Mouse (Mus musculus): ENCODE results near the gene Slc16a14. TPM values are rescaled to one million over a fixed set of nuclear protein-coding genes. Genes with fewer than 3 reads are reported as not detected.

Slc16a14 gene
- polyA plus RNA-seq, 1 experiment from 2014 or later: 0.31 TPM

DNA sequence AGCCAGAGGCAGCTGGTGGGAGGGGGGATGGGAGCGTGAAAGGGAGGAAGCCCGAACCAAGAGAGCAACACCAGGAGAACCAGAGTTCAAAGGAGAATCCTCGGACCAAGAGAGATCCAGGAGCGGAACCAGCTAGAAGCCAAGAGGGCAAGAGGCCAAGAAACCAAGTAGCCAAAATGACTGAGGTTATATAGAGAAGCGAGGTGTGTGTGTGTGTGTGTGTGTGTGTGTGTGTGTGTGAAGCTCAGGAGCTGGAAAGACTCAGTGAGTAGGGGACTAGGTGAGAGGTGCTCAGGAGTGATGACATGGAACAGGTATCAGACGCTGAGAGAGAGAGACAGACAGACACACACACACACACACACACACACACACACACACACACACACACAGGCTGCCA is 63.8 kb downstream of the Slc16a14 start:
- H3K36me3 ChIP-seq (replicated peaks; ENCODE audit: control insufficient read depth, insufficient read depth, low read depth, low read length): no peaks in the 10 kb centered on the region
- H3K27me3 ChIP-seq (ENCODE audit: control insufficient read depth, insufficient read depth, low read length): no peaks in the 10 kb centered on the region
- H3K4me2 ChIP-seq (ENCODE audit: low read depth, low read length): no peak overlapping the region
- no peak overlapping the region for H3K9ac ChIP-seq (replicated peaks; ENCODE audit: low read length)
- no peak for DNase-seq (ENCODE audit: low spot score)
- no peaks in the 10 kb centered on the region for H3K4me1 ChIP-seq (ENCODE audit: control insufficient read depth, insufficient read depth, low read length)
- 45% methylated on average over 6 of the region's 6 CpGs for WGBS
- no peak overlapping the region for H3K4me3 ChIP-seq (ENCODE audit: low read depth, low read length)
- H3K9me3 ChIP-seq (replicated peaks; ENCODE audit: control insufficient read depth, low read length): no peaks in the 10 kb centered on the region
- ATAC-seq (replicated peaks; ENCODE audit: insufficient number of reproducible peaks, low FRiP score, low TSS enrichment, low read depth): no peak
- no peak overlapping the region for H3K27ac ChIP-seq (replicated peaks; ENCODE audit: low read depth, low read length)

DNA sequence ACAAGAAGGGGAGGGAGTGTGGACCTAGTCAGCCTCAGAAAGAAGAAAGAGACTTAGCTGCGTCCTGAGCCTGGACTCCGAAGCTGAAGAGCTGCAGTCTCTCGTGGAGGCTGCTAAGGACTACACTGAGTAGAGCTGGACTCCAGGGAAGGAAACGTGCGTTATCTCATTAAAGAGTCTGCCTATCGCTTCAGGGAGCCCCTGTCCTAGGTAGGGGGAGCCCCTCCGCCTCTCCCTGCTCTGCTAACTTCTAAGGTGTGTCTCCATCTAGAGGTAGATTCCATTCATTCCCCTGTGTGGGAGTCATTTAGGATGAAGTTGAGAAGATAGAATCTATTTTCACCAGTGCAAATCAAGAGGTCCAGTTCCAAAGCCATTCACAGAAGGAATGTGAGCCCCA is 65.4 kb downstream of the Slc16a14 start:
- Histone ChIP-seq H3K4me3 (ENCODE audit: low read depth, low read length) (no peak overlapping the region), H3K9ac (replicated peaks; ENCODE audit: low read length) (no peak overlapping the region), H3K9me3 (replicated peaks; ENCODE audit: control insufficient read depth, low read length) (no peaks in the 10 kb centered on the region), H3K27me3 (ENCODE audit: control insufficient read depth, insufficient read depth, low read length) (no peaks in the 10 kb centered on the region), H3K27ac (replicated peaks; ENCODE audit: low read depth, low read length) (no peak overlapping the region), H3K4me1 (ENCODE audit: control insufficient read depth, insufficient read depth, low read length) (peaks cover 2% of the 10 kb centered on the region; the same call in 1 of the 2 replicates), H3K4me2 (ENCODE audit: low read depth, low read length) (no peak overlapping the region), H3K36me3 (replicated peaks; ENCODE audit: control insufficient read depth, insufficient read depth, low read depth, low read length) (no peaks in the 10 kb centered on the region)
- 52% methylated on average over 7 of the region's 7 CpGs for WGBS
- ATAC-seq (replicated peaks; ENCODE audit: insufficient number of reproducible peaks, low FRiP score, low TSS enrichment, low read depth): no peak
- DNase-seq (ENCODE audit: low spot score): no peak

DNA sequence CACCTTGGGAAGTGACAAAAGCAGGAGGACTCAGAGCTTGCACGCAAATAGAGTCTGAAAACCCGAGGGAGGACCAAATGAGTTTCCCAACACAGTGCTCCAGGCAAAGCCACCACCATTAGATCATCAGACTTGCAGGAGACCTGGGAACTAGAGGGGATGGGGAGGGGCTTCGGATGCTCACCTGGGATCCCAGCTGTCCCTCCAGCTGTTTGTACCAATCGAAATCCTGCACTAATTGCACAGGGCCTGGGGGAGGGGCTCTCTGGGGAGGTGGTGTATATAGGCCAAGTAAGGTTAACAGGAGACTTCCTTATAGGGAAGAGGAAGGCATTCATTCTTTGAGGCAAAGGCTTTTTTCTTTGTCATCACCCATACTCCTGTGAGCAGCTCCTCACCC is 66.1 kb downstream of the Slc16a14 start:
- Histone ChIP-seq H3K4me3 (ENCODE audit: low read depth, low read length) (no peak overlapping the region), H3K4me1 (ENCODE audit: control insufficient read depth, insufficient read depth, low read length) (peaks cover 2% of the 10 kb centered on the region; the same call in 1 of the 2 replicates), H3K4me2 (ENCODE audit: low read depth, low read length) (no peak overlapping the region), H3K27ac (replicated peaks; ENCODE audit: low read depth, low read length) (no peak overlapping the region), H3K36me3 (replicated peaks; ENCODE audit: control insufficient read depth, insufficient read depth, low read depth, low read length) (no peaks in the 10 kb centered on the region), H3K9me3 (replicated peaks; ENCODE audit: control insufficient read depth, low read length) (no peaks in the 10 kb centered on the region), H3K9ac (replicated peaks; ENCODE audit: low read length) (no peak overlapping the region), H3K27me3 (ENCODE audit: control insufficient read depth, insufficient read depth, low read length) (no peaks in the 10 kb centered on the region)
- DNase-seq (ENCODE audit: low spot score): no peak
- 59% methylated on average over 4 of the region's 4 CpGs for WGBS
- ATAC-seq (replicated peaks; ENCODE audit: insufficient number of reproducible peaks, low FRiP score, low TSS enrichment, low read depth): no peak

DNA sequence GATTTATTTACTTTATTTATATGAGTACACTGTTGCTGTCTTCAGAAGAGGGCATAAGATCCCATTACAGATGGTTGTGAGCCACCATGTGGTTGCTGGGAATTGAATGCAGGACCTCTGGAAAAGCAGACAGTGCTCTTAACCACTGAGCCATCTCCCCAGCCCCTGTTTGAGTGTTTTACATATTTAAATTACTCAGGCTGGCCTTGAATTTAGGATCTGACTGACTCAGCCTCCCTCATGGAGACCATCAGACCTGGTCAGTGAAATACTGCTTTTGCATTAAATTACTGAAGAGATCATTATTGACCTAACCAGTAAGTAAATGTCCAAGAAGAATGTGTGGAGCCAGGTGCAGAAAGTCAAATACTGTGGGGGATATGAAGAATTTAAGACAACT is 66.6 kb downstream of the Slc16a14 start:
- Histone ChIP-seq H3K4me1 (ENCODE audit: control insufficient read depth, insufficient read depth, low read length) (peaks cover 2% of the 10 kb centered on the region; the same call in 1 of the 2 replicates), H3K36me3 (replicated peaks; ENCODE audit: control insufficient read depth, insufficient read depth, low read depth, low read length) (no peaks in the 10 kb centered on the region), H3K9ac (replicated peaks; ENCODE audit: low read length) (no peak overlapping the region), H3K4me3 (ENCODE audit: low read depth, low read length) (no peak overlapping the region), H3K27me3 (ENCODE audit: control insufficient read depth, insufficient read depth, low read length) (no peaks in the 10 kb centered on the region), H3K4me2 (ENCODE audit: low read depth, low read length) (no peak overlapping the region), H3K9me3 (replicated peaks; ENCODE audit: control insufficient read depth, low read length) (no peaks in the 10 kb centered on the region), H3K27ac (replicated peaks; ENCODE audit: low read depth, low read length) (no peak overlapping the region)
- ATAC-seq (replicated peaks; ENCODE audit: insufficient number of reproducible peaks, low FRiP score, low TSS enrichment, low read depth) (no peak), DNase-seq (ENCODE audit: low spot score) (no peak)

DNA sequence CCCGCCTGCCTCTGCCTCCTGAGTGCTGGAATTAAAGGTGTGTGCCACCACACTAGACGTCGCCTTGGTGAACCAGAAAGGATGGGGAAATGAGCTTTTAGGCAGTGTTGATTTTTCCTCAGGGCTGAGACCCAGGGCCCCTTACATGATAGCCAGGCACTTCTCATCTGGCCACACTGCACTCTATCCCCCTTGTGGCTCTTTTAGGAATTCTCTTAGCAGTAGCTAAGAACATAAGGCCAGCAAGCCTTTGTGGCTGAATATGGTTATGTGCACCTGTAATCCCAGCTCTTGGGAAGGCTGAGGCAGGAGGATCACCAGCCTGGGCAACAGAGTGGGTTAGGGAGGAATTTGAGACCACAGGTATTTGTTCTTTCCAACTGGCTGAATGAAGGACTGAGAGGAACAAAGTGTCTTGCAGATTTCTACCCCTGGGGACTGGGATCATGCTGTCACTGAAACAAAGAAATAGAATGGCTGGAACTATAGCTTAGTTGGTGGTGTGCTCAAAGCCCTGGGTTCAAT is 68.2 kb downstream of the Slc16a14 start:
- Histone ChIP-seq H3K9ac (replicated peaks; ENCODE audit: low read length) (no peak overlapping the region), H3K4me3 (ENCODE audit: low read depth, low read length) (no peak overlapping the region), H3K4me1 (ENCODE audit: control insufficient read depth, insufficient read depth, low read length) (peaks cover 2% of the 10 kb centered on the region; the same call in 1 of the 2 replicates), H3K36me3 (replicated peaks; ENCODE audit: control insufficient read depth, insufficient read depth, low read depth, low read length) (no peaks in the 10 kb centered on the region), H3K4me2 (ENCODE audit: low read depth, low read length) (no peak overlapping the region), H3K27ac (replicated peaks; ENCODE audit: low read depth, low read length) (no peak overlapping the region), H3K27me3 (ENCODE audit: control insufficient read depth, insufficient read depth, low read length) (no peaks in the 10 kb centered on the region), H3K9me3 (replicated peaks; ENCODE audit: control insufficient read depth, low read length) (no peaks in the 10 kb centered on the region)
- ATAC-seq (replicated peaks; ENCODE audit: insufficient number of reproducible peaks, low FRiP score, low TSS enrichment, low read depth) (no peak), DNase-seq (ENCODE audit: low spot score) (no peak)
- WGBS: 94% methylated on average over 3 of the region's 3 CpGs

DNA sequence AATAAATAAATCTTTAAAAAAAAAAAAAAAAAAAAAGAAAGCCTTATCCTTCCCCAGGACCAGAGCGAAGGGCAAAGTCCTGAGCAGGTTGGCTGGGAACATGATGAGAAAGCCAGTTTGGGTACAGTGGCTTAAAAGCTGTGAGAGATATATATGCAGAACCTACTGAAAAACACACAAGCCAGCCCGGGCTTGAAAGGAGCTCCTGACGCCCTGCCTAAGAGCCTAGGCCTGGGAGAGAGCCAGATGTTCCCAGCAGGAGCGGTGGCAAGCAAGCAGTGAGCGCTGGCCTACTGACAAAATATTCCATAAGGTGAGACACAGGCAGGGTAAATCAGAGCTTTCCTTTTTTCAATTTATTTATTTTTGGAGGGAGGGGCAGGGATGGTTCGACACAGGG is 68.7 kb downstream of the Slc16a14 start:
- Histone ChIP-seq H3K4me3 (ENCODE audit: low read depth, low read length) (no peak overlapping the region), H3K36me3 (replicated peaks; ENCODE audit: control insufficient read depth, insufficient read depth, low read depth, low read length) (no peaks in the 10 kb centered on the region), H3K9me3 (replicated peaks; ENCODE audit: control insufficient read depth, low read length) (no peaks in the 10 kb centered on the region), H3K27me3 (ENCODE audit: control insufficient read depth, insufficient read depth, low read length) (no peaks in the 10 kb centered on the region), H3K4me1 (ENCODE audit: control insufficient read depth, insufficient read depth, low read length) (peaks cover 2% of the 10 kb centered on the region; the same call in 1 of the 2 replicates), H3K27ac (replicated peaks; ENCODE audit: low read depth, low read length) (no peak overlapping the region), H3K9ac (replicated peaks; ENCODE audit: low read length) (no peak overlapping the region), H3K4me2 (ENCODE audit: low read depth, low read length) (no peak overlapping the region)
- WGBS: 92% methylated on average over 6 of the region's 6 CpGs
- DNase-seq (ENCODE audit: low spot score) (no peak), ATAC-seq (replicated peaks; ENCODE audit: insufficient number of reproducible peaks, low FRiP score, low TSS enrichment, low read depth) (no peak)

DNA sequence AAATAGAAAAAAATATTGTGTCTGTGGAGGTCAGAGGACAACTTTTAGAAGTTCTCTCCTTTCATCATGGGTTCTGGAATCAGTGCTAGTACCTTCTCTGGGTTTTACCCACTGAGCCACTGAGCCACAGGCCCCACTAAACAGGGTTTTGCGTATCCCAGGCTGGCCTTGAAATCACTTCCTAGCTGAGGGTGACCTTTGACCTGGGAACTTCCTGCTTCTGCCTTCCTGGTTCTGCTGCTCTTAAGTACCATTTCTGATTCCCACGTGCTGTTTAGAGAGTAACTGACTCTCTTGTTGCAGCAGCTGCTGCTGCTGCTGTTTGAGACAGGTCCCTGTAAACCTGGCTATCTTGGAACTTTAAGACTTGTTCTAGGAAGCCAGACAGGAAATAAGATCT is 70.3 kb downstream of the Slc16a14 start:
- H3K9me3 ChIP-seq (replicated peaks; ENCODE audit: control insufficient read depth, low read length): no peaks in the 10 kb centered on the region
- no peak overlapping the region for H3K9ac ChIP-seq (replicated peaks; ENCODE audit: low read length)
- H3K4me1 ChIP-seq (ENCODE audit: control insufficient read depth, insufficient read depth, low read length): peaks cover 2% of the 10 kb centered on the region; the same call in 1 of the 2 replicates
- H3K4me3 ChIP-seq (ENCODE audit: low read depth, low read length): no peak overlapping the region
- H3K27me3 ChIP-seq (ENCODE audit: control insufficient read depth, insufficient read depth, low read length): no peaks in the 10 kb centered on the region
- ATAC-seq (replicated peaks; ENCODE audit: insufficient number of reproducible peaks, low FRiP score, low TSS enrichment, low read depth) (no peak), DNase-seq (ENCODE audit: low spot score) (peak; percentile 17)
- H3K36me3 ChIP-seq (replicated peaks; ENCODE audit: control insufficient read depth, insufficient read depth, low read depth, low read length): no peaks in the 10 kb centered on the region
- no peak overlapping the region for H3K4me2 ChIP-seq (ENCODE audit: low read depth, low read length)
- WGBS: 30% methylated on average over 2 of the region's 2 CpGs
- no peak overlapping the region for H3K27ac ChIP-seq (replicated peaks; ENCODE audit: low read depth, low read length)

DNA sequence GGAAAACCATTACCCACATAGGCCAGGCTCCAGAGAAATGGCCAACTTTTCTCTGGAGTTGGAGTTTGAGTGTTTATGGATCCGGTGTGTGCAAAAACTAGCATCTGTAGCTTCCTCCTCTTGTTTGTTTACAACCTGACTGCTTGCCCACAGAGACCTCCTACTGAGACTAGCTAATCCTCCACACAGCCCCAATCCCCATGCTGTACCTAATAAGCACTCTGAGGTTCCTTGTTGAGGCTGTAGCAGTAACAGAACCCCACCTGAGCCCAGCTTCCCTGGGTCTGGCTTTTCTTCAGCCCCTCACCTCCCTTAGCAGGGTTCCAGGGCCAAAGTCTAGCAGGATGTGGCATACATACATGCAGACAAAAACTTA is 73.7 kb downstream of the Slc16a14 start:
- H3K9ac ChIP-seq (replicated peaks; ENCODE audit: low read length): no peak overlapping the region
- H3K36me3 ChIP-seq (replicated peaks; ENCODE audit: control insufficient read depth, insufficient read depth, low read depth, low read length): no peaks in the 10 kb centered on the region
- H3K9me3 ChIP-seq (replicated peaks; ENCODE audit: control insufficient read depth, low read length): no peaks in the 10 kb centered on the region
- no peak overlapping the region for H3K4me2 ChIP-seq (ENCODE audit: low read depth, low read length)
- no peak for DNase-seq (ENCODE audit: low spot score)
- no peak overlapping the region for H3K4me3 ChIP-seq (ENCODE audit: low read depth, low read length)
- H3K27ac ChIP-seq (replicated peaks; ENCODE audit: low read depth, low read length): no peak overlapping the region
- no peak for ATAC-seq (replicated peaks; ENCODE audit: insufficient number of reproducible peaks, low FRiP score, low TSS enrichment, low read depth)
- H3K4me1 ChIP-seq (ENCODE audit: control insufficient read depth, insufficient read depth, low read length): peaks cover 2% of the 10 kb centered on the region; the same call in 1 of the 2 replicates
- WGBS: 77% methylated on average over 1 of the region's 1 CpGs
- no peaks in the 10 kb centered on the region for H3K27me3 ChIP-seq (ENCODE audit: control insufficient read depth, insufficient read depth, low read length)

Data from embryonic facial prominence, embryonic 11.5 days (tissue).